Mouse (Mus musculus) forelimb bud, embryonic 11.5 days (tissue): ENCODE measurements around the gene Jade2.

ENCODE experiments used
- DNase-seq: peaks from one replicate; pipeline ENCODE4 v3.0.0-alpha.2; 2012; ENCODE audit warnings: low read depth, low spot score

Jade2 gene

GRCm38 (mm10) chr11:51857818-51858527 lies 520 bp upstream of the Jade2 start:
- no peak for DNase-seq

- no peak for DNase-seq
Measured at GRCm38 (mm10) chr11:51856616-51857080, 805 bp downstream of the Jade2 start.

- DNase-seq = no peak
Measured at GRCm38 (mm10) chr11:51855818-51856615, 1.4 kb downstream of the Jade2 start.

- peak; percentile 76 for DNase-seq
Measured at GRCm38 (mm10) chr11:51854981-51855817, 2.3 kb downstream of the Jade2 start.

GRCm38 (mm10) chr11:51852595-51852994 lies 4.9 kb downstream of the Jade2 start:
- no peak for DNase-seq

- no peak for DNase-seq
Measured at GRCm38 (mm10) chr11:51852091-51852521, 5.3 kb downstream of the Jade2 start.

GRCm38 (mm10) chr11:51850741-51851330 lies 6.6 kb downstream of the Jade2 start:
- DNase-seq = no peak

- DNase-seq = no peak
Measured at GRCm38 (mm10) chr11:51848324-51848723, 9.1 kb downstream of the Jade2 start.

- no peak for DNase-seq
Measured at GRCm38 (mm10) chr11:51847902-51848301, 9.6 kb downstream of the Jade2 start.

- DNase-seq = no peak
Measured at GRCm38 (mm10) chr11:51845981-51846883, 11.2 kb downstream of the Jade2 start.

GRCm38 (mm10) chr11:51844529-51845098 lies 12.8 kb downstream of the Jade2 start:
- no peak for DNase-seq

GRCm38 (mm10) chr11:51843898-51844297 lies 13.6 kb downstream of the Jade2 start:
- DNase-seq = no peak

GRCm38 (mm10) chr11:51843168-51843567 lies 14.3 kb downstream of the Jade2 start:
- no peak for DNase-seq

GRCm38 (mm10) chr11:51841149-51841548 lies 16.3 kb downstream of the Jade2 start:
- DNase-seq = no peak

- DNase-seq = no peak
Measured at GRCm38 (mm10) chr11:51840657-51841056, 16.8 kb downstream of the Jade2 start.

- DNase-seq = no peak
Measured at GRCm38 (mm10) chr11:51839973-51840372, 17.5 kb downstream of the Jade2 start.

- DNase-seq = no peak
Measured at GRCm38 (mm10) chr11:51839106-51839505, 18.3 kb downstream of the Jade2 start.

GRCm38 (mm10) chr11:51837164-51838153 lies 20.0 kb downstream of the Jade2 start:
- DNase-seq = no peak

- no peak for DNase-seq
Measured at GRCm38 (mm10) chr11:51836506-51836905, 20.9 kb downstream of the Jade2 start.
